Mouse (Mus musculus) midbrain, postnatal 0 days (tissue): ENCODE measurements around the gene Ece2. TPM values are rescaled to one million over a fixed set of nuclear protein-coding genes. Genes with fewer than 3 reads are reported as not detected.

Experiments
- ATAC-seq: fragments of 200-750 bp; cut with Nextera tagmentation; 2 replicates; pipeline ENCODE4 v1.8.0; 2017; ENCODE audit warnings: moderate number of reproducible peaks, mild to moderate bottlenecking, moderate TSS enrichment, moderate library complexity; ENCODE audit not compliant: low FRiP score
- DNase-seq: peaks from one replicate; pipeline ENCODE4 v3.0.0-alpha.2; 2015; ENCODE audit warnings: low spot score
- H3K27ac ChIP-seq: fragments of 300-500 bp; sonication (generic); 2 replicates; pipeline ENCODE4 v1.5.1; 2014; ENCODE audit warnings: low read depth, mild to moderate bottlenecking, low read length, mixed read lengths
- H3K27me3 ChIP-seq: fragments of 300-500 bp; sonication (generic); 2 replicates; pipeline ENCODE4 v1.6.1; 2014; ENCODE audit warnings: low read length, control low read depth, mixed read lengths; ENCODE audit not compliant: insufficient read depth
- H3K36me3 ChIP-seq: fragments of 300-500 bp; sonication (generic); 2 replicates; pipeline ENCODE4 v1.6.1; 2014; ENCODE audit warnings: low read length, control low read depth, mixed read lengths; ENCODE audit not compliant: insufficient read depth
- H3K4me1 ChIP-seq: fragments of 300-500 bp; sonication (generic); 2 replicates; pipeline ENCODE4 v1.6.1; 2014; ENCODE audit warnings: mild to moderate bottlenecking, control low read depth, antibody characterized with exemption, low read length, mixed read lengths; ENCODE audit not compliant: insufficient read depth
- H3K4me2 ChIP-seq: fragments of 300-500 bp; sonication (generic); 2 replicates; pipeline ENCODE4 v1.6.1; 2014; ENCODE audit warnings: low read depth, mild to moderate bottlenecking, low read length, mixed read lengths; ENCODE audit not compliant: poor library complexity, severe bottlenecking
- H3K4me3 ChIP-seq: fragments of 300-500 bp; sonication (generic); 2 replicates; pipeline ENCODE4 v1.5.1; 2014; ENCODE audit warnings: low read depth, mild to moderate bottlenecking, low read length, moderate library complexity
- H3K9ac ChIP-seq: fragments of 300-500 bp; sonication (generic); replicated peaks from 2 replicates; pipeline ENCODE4 v1.6.1; 2014; ENCODE audit warnings: mild to moderate bottlenecking, low read length, moderate library complexity, mixed read lengths; ENCODE audit not compliant: poor library complexity, severe bottlenecking
- H3K9me3 ChIP-seq: fragments of 300-500 bp; sonication (generic); 2 replicates; pipeline ENCODE4 v1.6.1; 2016; ENCODE audit warnings: low read length, control low read depth
- CTCF ChIP-seq: IDR thresholded peaks from 2 replicates; pipeline ENCODE4 v1.5.1; 2016; ENCODE audit warnings: antibody characterized with exemption, mild to moderate bottlenecking
- WGBS: fragments of 180-500 bp; shearing (Covaris S2); extraction: QIAGEN DNeasy Blood & Tissue Kit; methylation state at CpG from one replicate; pipeline ENCODE4 v1.1.7; 2014; 5-methylcytosine and 5-hydroxymethylcytosine counted together
- polyA plus RNA-seq: library from polyadenylated mRNA; unstranded; fragments of >200 nt; fragmentation: Nextera tagmentation; extraction: Ambion mirVana; gene quantifications from 2 replicates; pipeline ENCODE4 v1.2.1, GENCODE M21; 2015
- total RNA-seq: library from RNA; depleted of rRNA; stranded (reverse); fragments of >200 nt; gene quantifications from 2 replicates; pipeline ENCODE4 v1.2.3, GENCODE M21; 2014

The Ece2 gene
- total and polyA plus RNA-seq, 2 experiments from 2014 or later: 16.7 to 24.4 TPM

DNA sequence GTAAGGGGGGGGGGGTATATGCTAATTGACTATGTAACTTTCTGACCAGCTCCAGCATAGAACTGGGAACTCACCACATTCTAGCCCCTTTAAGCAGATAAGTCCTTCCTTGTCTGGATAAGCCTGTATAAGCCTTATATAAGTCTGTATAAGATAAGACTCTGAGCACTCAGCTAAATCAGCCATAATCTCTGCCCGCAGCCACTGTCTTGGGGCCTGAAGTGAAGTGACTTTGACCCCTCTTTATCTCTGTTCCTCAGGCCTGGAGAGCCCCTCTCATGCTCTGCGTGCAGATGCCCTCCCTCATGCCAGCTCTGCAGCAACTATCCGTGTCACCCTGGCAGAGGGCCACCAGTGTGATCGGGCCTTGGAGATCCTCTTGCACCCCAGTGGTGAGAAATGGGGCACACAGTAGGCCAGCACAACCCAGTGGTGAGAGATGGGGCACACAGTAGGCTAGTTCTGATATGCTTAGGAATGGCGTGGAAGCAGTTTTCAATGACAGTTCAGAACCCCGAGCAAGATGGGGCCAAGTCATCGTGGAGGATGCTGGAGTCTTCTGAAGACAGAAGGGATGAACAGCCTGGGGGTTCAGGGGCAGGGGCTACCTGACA lies 34.5 kb upstream of the Ece2 start:
- H3K9ac ChIP-seq: no peak overlapping the region
- no peak overlapping the region for H3K4me2 ChIP-seq
- H3K4me1 ChIP-seq: peaks cover 2% of the 10 kb centered on the region; the same call in 1 of the 2 replicates
- no peaks in the 10 kb centered on the region for H3K9me3 ChIP-seq
- no peak overlapping the region for H3K27ac ChIP-seq
- TF ChIP-seq CTCF: no peak
- DNase-seq (no peak), ATAC-seq (no peak)
- no peak overlapping the region for H3K4me3 ChIP-seq
- 78% methylated on average over 7 of the region's 7 CpGs for WGBS
- peaks cover 13% of the 10 kb centered on the region; the same call in 1 of the 2 replicates for H3K27me3 ChIP-seq
- H3K36me3 ChIP-seq: peaks cover 3% of the 10 kb centered on the region; the same call in 1 of the 2 replicates

DNA sequence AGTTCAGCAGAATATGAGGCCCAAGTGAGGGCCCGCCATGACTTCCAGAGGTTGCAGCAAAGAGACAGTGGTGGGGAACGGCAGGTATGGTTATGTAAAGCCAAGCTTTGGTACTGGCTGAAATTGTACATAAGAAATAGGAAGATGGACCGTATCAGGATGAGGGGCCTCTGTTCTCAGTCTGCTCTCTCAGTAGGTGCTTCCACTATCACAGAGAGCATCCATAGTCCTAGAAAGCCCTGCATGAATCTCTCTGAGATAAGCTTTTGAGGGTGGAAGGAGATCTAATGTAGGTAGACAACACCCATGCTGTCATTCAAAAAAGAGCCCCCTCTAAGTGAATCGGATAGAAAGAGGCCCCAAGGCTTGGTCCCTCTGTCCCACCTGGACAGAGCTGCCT lies 33.9 kb upstream of the Ece2 start:
- ATAC-seq: no peak
- Histone ChIP-seq H3K36me3 (peaks cover 3% of the 10 kb centered on the region; the same call in 1 of the 2 replicates), H3K4me1 (peaks cover 2% of the 10 kb centered on the region; the same call in 1 of the 2 replicates), H3K9me3 (no peaks in the 10 kb centered on the region), H3K4me3 (no peak overlapping the region), H3K4me2 (no peak overlapping the region), H3K9ac (no peak overlapping the region), H3K27me3 (peaks cover 13% of the 10 kb centered on the region; the same call in 1 of the 2 replicates), H3K27ac (no peak overlapping the region)
- 87% methylated on average over 4 of the region's 4 CpGs for WGBS
- no peak for DNase-seq
- no peak for TF ChIP-seq CTCF

DNA sequence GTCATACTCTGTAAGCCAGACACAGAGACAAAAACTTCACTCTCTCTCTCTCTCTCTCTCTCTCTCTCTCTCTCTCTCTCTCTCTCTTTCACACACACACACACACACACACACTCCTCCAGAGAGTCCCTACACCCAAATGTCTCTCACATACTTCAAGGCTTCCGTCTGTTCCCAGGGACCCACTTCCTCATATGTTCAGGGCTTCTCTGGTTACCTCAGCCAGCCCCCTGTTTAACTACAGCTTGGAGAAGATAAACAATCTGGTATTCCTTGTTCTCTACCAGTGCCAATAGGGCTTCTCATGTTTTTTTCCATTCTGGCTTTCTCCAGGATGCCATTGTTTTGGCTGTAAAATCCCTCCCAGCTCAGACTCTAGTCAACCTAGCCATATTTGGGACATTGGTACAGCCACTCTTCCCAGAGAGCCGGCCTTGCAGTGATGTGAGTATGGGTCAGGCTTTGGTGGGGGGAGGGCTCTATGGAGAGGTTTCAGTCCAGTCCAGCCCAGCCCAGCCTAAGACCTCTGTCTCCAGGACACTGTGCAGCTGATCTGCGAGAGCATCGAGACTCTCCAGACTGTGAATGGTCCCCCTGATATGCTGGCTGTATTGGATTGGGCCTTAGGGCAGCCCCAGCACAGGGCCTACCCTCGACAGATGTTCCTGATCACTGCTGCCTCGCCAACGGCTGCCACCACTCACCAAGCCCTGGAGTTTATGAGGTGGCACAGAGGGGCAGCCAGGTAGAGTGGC lies 32.8 kb upstream of the Ece2 start:
- DNase-seq: no peak
- Histone ChIP-seq H3K9ac (no peak overlapping the region), H3K4me1 (no peaks in the 10 kb centered on the region), H3K4me2 (no peak overlapping the region), H3K27ac (no peak overlapping the region), H3K36me3 (peaks cover 6% of the 10 kb centered on the region), H3K4me3 (no peak overlapping the region), H3K27me3 (peaks cover 6% of the 10 kb centered on the region; the same call in 1 of the 2 replicates), H3K9me3 (no peaks in the 10 kb centered on the region)
- ATAC-seq: no peak
- TF ChIP-seq CTCF: no peak
- WGBS: 76% methylated on average over 7 of the region's 7 CpGs

DNA sequence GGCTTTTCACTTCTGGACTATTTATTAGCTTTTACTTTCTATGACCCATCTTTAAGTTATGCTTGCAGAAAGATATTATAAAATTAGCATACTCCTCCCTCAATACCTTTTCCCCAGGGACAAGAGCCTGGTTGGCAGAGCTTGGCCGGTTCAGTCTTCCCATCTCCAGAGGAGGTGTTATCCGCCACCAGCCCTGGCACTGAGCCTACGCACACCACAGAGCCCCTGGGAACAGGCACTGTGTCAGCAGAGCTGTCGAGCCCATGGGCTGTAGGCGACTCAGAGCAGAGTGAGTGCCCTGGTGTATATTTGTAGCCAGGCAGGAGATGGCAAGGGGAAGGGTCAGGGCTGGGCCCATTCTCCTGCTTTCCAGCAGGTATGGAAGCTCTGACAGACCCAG lies 29.1 kb upstream of the Ece2 start:
- WGBS: 54% methylated on average over 5 of the region's 5 CpGs

GRCm38 (mm10) chr16:20604705-20605104 lies 24.9 kb upstream of the Ece2 start:
- Histone ChIP-seq H3K4me3 (no peak overlapping the region), H3K9ac (no peak overlapping the region), H3K4me1 (peaks cover under 1% of the 10 kb centered on the region; the same call in 1 of the 2 replicates), H3K36me3 (peaks cover 48% of the 10 kb centered on the region), H3K27ac (no peak overlapping the region), H3K4me2 (no peak overlapping the region), H3K27me3 (no peaks in the 10 kb centered on the region), H3K9me3 (no peaks in the 10 kb centered on the region)
- ATAC-seq (no peak), DNase-seq (peak; percentile 25)
- no peak for TF ChIP-seq CTCF
- 59% methylated on average over 9 of the region's 9 CpGs for WGBS

More for the DNA sequence above, 29.1 kb upstream of the Ece2 start:
- Histone ChIP-seq H3K4me2 (no peak overlapping the region), H3K9ac (no peak overlapping the region), H3K27me3 (no peaks in the 10 kb centered on the region), H3K4me3 (no peak overlapping the region), H3K27ac (no peak overlapping the region), H3K36me3 (peaks cover 27% of the 10 kb centered on the region), H3K4me1 (no peaks in the 10 kb centered on the region), H3K9me3 (no peaks in the 10 kb centered on the region)
- DNase-seq (no peak), ATAC-seq (no peak)
- no peak for TF ChIP-seq CTCF
